Mouse (Mus musculus) ovary, postnatal 14 days (tissue): ENCODE results near the gene 4930595M18Rik.

ENCODE experiments used
- DNase-seq: peaks from one replicate; pipeline ENCODE4 v3.0.0; 2022; ENCODE audit warnings: low spot score

The 4930595M18Rik gene

DNA sequence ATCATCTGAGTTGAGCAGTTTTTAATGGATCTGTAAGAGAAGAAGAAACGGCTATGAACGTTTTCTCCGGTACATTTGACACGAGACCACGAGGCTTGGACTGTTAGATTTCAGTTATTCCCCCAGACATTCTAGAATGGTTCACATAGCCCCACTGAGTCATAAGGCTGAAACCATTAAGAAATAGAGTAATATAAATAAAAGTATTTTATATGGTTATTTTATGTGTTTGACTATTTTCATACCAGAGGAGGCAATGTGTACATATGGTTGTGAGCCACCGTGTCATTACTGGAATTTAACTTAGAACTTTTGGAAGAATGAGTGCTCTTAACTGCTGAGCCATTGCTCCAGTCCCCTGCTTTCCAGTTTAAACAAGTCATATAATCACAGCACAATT is at the start of gene 4930595M18Rik:
Gene 4930595M18Rik, minus strand, starts transcription at position 101 of the 400 bp plus-strand sequence.
- DNase-seq, result no peak

DNA sequence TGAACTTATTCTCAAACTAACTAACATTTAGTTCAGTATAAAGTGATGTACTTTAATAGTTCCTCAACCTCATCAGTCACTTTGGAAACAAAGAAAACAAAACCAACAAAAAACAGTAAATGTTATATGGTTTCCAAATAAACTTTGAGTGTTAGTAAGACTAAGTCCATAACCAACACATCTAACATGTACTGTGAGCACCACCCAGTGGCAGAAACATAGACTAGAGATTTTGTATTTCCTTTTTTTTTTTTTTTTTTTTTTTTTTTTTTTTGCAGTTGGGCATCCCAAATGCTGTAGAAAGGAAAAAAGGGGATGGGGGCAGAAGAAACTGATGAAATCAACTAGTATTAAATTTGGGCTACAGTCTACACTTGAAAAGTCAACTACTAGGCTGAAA is 14.6 kb upstream of the 4930595M18Rik start:
- no peak for DNase-seq
